Mouse (Mus musculus) intestine, postnatal 0 days (tissue): ENCODE data around the gene Col6a6. TPM values are rescaled to one million over a fixed set of nuclear protein-coding genes. Genes with fewer than 3 reads are reported as not detected.

Experiments used
- ATAC-seq: fragments of 200-750 bp; cut with Nextera tagmentation; 2 replicates; pipeline ENCODE4 v1.8.0; 2017; ENCODE audit warnings: mild to moderate bottlenecking, moderate TSS enrichment, moderate library complexity
- H3K27ac ChIP-seq: fragments of 300-500 bp; sonication (generic); 2 replicates; pipeline ENCODE4 v1.5.1; 2014; ENCODE audit warnings: mild to moderate bottlenecking, low read depth, low read length, moderate library complexity
- H3K27me3 ChIP-seq: fragments of 300-500 bp; sonication (generic); replicated peaks from 2 replicates; pipeline ENCODE4 v1.6.1; 2014; ENCODE audit warnings: low read length, mixed read lengths; ENCODE audit not compliant: control insufficient read depth, insufficient read depth
- H3K36me3 ChIP-seq: fragments of 300-500 bp; sonication (generic); 2 replicates; pipeline ENCODE4 v1.6.1; 2014; ENCODE audit warnings: mild to moderate bottlenecking, moderate library complexity; ENCODE audit not compliant: control insufficient read depth, insufficient read depth
- H3K4me1 ChIP-seq: fragments of 300-500 bp; sonication (generic); replicated peaks from 2 replicates; pipeline ENCODE4 v1.6.1; 2014; ENCODE audit warnings: antibody characterized with exemption, low read length, mixed read lengths; ENCODE audit not compliant: control insufficient read depth, insufficient read depth
- H3K4me2 ChIP-seq: fragments of 300-500 bp; sonication (generic); replicated peaks from 2 replicates; pipeline ENCODE4 v1.6.1; 2014; ENCODE audit warnings: low read depth, mild to moderate bottlenecking, moderate library complexity
- H3K4me3 ChIP-seq: fragments of 300-500 bp; sonication (generic); 2 replicates; pipeline ENCODE4 v1.5.1; 2014; ENCODE audit warnings: low read depth, low read length
- H3K9ac ChIP-seq: fragments of 300-500 bp; sonication (generic); 2 replicates; pipeline ENCODE4 v1.6.1; 2014; ENCODE audit warnings: mild to moderate bottlenecking, low read depth, low read length
- H3K9me3 ChIP-seq: fragments of 300-500 bp; sonication (generic); 2 replicates; pipeline ENCODE4 v1.6.1; 2016; ENCODE audit warnings: mixed run types; ENCODE audit not compliant: control insufficient read depth
- CTCF ChIP-seq: sonication (generic); IDR thresholded peaks from 2 replicates; pipeline ENCODE4 v1.5.1; 2016; ENCODE audit warnings: low read depth, mild to moderate bottlenecking, control low read depth, antibody characterized with exemption, moderate library complexity
- WGBS: fragments of 180-500 bp; shearing (Covaris S2); extraction: QIAGEN DNeasy Blood & Tissue Kit; methylation state at CpG from one replicate; pipeline ENCODE4 v1.1.7; 2014; 5-methylcytosine and 5-hydroxymethylcytosine counted together
- polyA plus RNA-seq: library from polyadenylated mRNA; unstranded; fragments of >200 nt; fragmentation: Nextera tagmentation; extraction: Ambion mirVana; gene quantifications from 2 replicates; pipeline ENCODE4 v1.2.1, GENCODE M21; 2015

Gene Col6a6
- polyA plus RNA-seq, 1 experiment from 2014 or later: 0.14 TPM

GRCm38 (mm10) chr9:105681386-105681785, 146.6 kb downstream of the Col6a6 start:
- Histone ChIP-seq H3K36me3 (peaks cover 56% of the 10 kb centered on the region), H3K4me2 (no peak overlapping the region), H3K4me1 (no peaks in the 10 kb centered on the region), H3K4me3 (no peak overlapping the region), H3K27ac (no peak overlapping the region), H3K27me3 (no peaks in the 10 kb centered on the region), H3K9me3 (no peaks in the 10 kb centered on the region), H3K9ac (no peak overlapping the region)
- TF ChIP-seq CTCF: no peak
- ATAC-seq: no peak
- 92% methylated on average over 7 of the region's 7 CpGs for WGBS

- no peaks in the 10 kb centered on the region for H3K4me1 ChIP-seq
- TF ChIP-seq CTCF: no peak
- no peak overlapping the region for H3K4me3 ChIP-seq
- peak overlapping the region; percentile 4; the same call in 1 of the 2 replicates for H3K4me2 ChIP-seq
- H3K27me3 ChIP-seq: no peaks in the 10 kb centered on the region
- H3K9me3 ChIP-seq: no peaks in the 10 kb centered on the region
- peak; percentile 38; the same call in 1 of the 2 replicates for ATAC-seq
- WGBS: 36% methylated on average over 11 of the region's 11 CpGs
- peaks cover 52% of the 10 kb centered on the region for H3K36me3 ChIP-seq
- no peak overlapping the region for H3K27ac ChIP-seq
- no peak overlapping the region for H3K9ac ChIP-seq
These were observed 152.0 kb downstream of the Col6a6 start for GRCm38 (mm10) chr9:105675941-105676340.

- TF ChIP-seq CTCF: no peak
- Histone ChIP-seq H3K4me1 (no peaks in the 10 kb centered on the region), H3K4me3 (no peak overlapping the region), H3K36me3 (peaks cover 56% of the 10 kb centered on the region), H3K27ac (no peak overlapping the region), H3K4me2 (no peak overlapping the region), H3K27me3 (no peaks in the 10 kb centered on the region), H3K9ac (no peak overlapping the region), H3K9me3 (no peaks in the 10 kb centered on the region)
- ATAC-seq: no peak
- WGBS: 80% methylated on average over 2 of the region's 2 CpGs
These were observed 155.9 kb downstream of the Col6a6 start for GRCm38 (mm10) chr9:105672032-105672431.

- no peak overlapping the region for H3K4me3 ChIP-seq
- no peak overlapping the region for H3K27ac ChIP-seq
- WGBS: 82% methylated on average over 4 of the region's 4 CpGs
- no peak for TF ChIP-seq CTCF
- H3K9ac ChIP-seq: no peak overlapping the region
- no peaks in the 10 kb centered on the region for H3K4me1 ChIP-seq
- H3K36me3 ChIP-seq: peaks cover 51% of the 10 kb centered on the region
- no peak for ATAC-seq
- H3K9me3 ChIP-seq: no peaks in the 10 kb centered on the region
- H3K4me2 ChIP-seq: no peak overlapping the region
- no peaks in the 10 kb centered on the region for H3K27me3 ChIP-seq
These were observed 157.0 kb downstream of the Col6a6 start for GRCm38 (mm10) chr9:105670916-105671315.

- Histone ChIP-seq H3K27ac (no peak overlapping the region), H3K4me3 (no peak overlapping the region), H3K9me3 (no peaks in the 10 kb centered on the region), H3K27me3 (no peaks in the 10 kb centered on the region), H3K4me2 (no peak overlapping the region), H3K36me3 (peaks cover 63% of the 10 kb centered on the region), H3K4me1 (no peaks in the 10 kb centered on the region), H3K9ac (no peak overlapping the region)
- no peak for TF ChIP-seq CTCF
- no peak for ATAC-seq
- 82% methylated on average over 7 of the region's 7 CpGs for WGBS
These were observed 162.7 kb downstream of the Col6a6 start for GRCm38 (mm10) chr9:105665269-105665668.

GRCm38 (mm10) chr9:105659877-105660276, 168.1 kb downstream of the Col6a6 start:
- Histone ChIP-seq H3K4me2 (no peak overlapping the region), H3K4me1 (no peaks in the 10 kb centered on the region), H3K9me3 (no peaks in the 10 kb centered on the region), H3K36me3 (peaks cover 49% of the 10 kb centered on the region), H3K27me3 (no peaks in the 10 kb centered on the region), H3K9ac (no peak overlapping the region), H3K4me3 (no peak overlapping the region), H3K27ac (no peak overlapping the region)
- 98% methylated on average over 6 of the region's 6 CpGs for WGBS
- no peak for ATAC-seq
- no peak for TF ChIP-seq CTCF

GRCm38 (mm10) chr9:105658216-105658615, 169.7 kb downstream of the Col6a6 start:
- H3K4me2 ChIP-seq: no peak overlapping the region

More at GRCm38 (mm10) chr9:105658216-105658615, 169.7 kb downstream of the Col6a6 start:
- Histone ChIP-seq H3K9me3 (no peaks in the 10 kb centered on the region), H3K4me1 (no peaks in the 10 kb centered on the region), H3K36me3 (peaks cover 46% of the 10 kb centered on the region), H3K27ac (no peak overlapping the region), H3K4me3 (no peak overlapping the region), H3K27me3 (no peaks in the 10 kb centered on the region), H3K9ac (no peak overlapping the region)
- no peak for ATAC-seq
- 97% methylated on average over 12 of the region's 12 CpGs for WGBS
- TF ChIP-seq CTCF: no peak
